Mouse (Mus musculus) lung, adult 2 months (tissue): ENCODE measurements around the gene Sbno2. TPM values are rescaled to one million over a fixed set of nuclear protein-coding genes. Genes with fewer than 3 reads are reported as not detected.
A peak's percentile ranks its signal among the peaks of the same experiment; 100 is the strongest.

ENCODE experiments used
- DNase-seq: peaks from one replicate; pipeline ENCODE4 v3.0.0; 2022
- H3K4me1 ChIP-seq: fragments of 200-500 bp; 2 replicates; pipeline ENCODE4 v1.6.1; 2011; ENCODE audit warnings: low read length; ENCODE audit not compliant: control insufficient read depth, insufficient read depth
- H3K4me3 ChIP-seq: fragments of 200-500 bp; replicated peaks from 2 replicates; pipeline ENCODE3; 2011; ENCODE audit warnings: low read depth, mild to moderate bottlenecking, control low read depth, low read length; ENCODE audit errors: extremely low read depth
- CTCF ChIP-seq: fragments of 200-500 bp; IDR thresholded peaks from 2 replicates; pipeline ENCODE4 v1.5.1; 2011; ENCODE audit warnings: mild to moderate bottlenecking, low read length, control low read depth; ENCODE audit not compliant: insufficient read depth
- POLR2A ChIP-seq: fragments of 200-500 bp; IDR thresholded peaks from 2 replicates; pipeline ENCODE4 v1.6.1; 2011; ENCODE audit warnings: low read depth, mild to moderate bottlenecking, control low read depth, low read length, borderline replicate concordance; ENCODE audit errors: extremely low read depth
- WGBS: fragments of 180-500 bp; shearing (Covaris S2); methylation state at CpG from one replicate; pipeline ENCODE4 v1.1.7; 2018; 5-methylcytosine and 5-hydroxymethylcytosine counted together
- polyA plus RNA-seq: library from polyadenylated mRNA; depleted of rRNA; stranded (reverse); fragments of >200 nt; gene quantifications from 2 replicates; pipeline ENCODE4 v1.2.3, GENCODE M21; 2012

Gene Sbno2
- polyA plus RNA-seq, 1 experiment, result 85.8 TPM

DNA sequence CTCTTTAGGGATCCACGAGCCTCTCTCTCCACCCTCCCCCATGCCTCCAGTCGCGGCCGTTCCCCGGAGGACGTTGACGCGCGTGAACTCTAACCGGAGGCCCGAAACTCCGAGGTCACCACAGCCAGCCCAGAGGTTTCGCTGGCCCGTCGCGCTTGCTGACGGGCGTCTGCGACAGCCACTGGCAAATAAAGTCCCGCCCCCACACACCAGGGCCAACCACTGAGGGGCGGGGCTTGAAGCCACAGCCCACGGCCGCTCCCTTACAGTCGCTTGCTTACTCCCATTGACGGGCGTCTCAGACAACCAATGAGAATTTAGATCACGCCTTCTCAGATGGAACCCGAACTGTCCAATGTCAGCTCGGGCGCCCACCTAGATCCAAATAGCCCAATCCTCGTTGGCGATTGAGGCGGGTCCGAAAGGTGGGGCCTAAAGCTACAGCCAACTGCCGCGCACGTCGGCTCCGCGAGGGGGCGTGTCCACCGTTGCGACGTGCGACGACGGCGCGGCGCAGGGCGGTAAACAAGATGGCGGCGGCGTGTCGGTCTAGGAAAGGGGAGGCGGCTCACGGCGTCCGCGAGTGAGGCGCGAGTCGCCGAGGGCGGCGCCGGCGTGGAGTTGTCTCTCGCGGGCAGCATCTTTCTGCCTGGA lies 10.0 kb upstream of the Sbno2 start, which contains the start of gene Stk11:
Stk11 (plus strand) TSS at position 514 of the 654 bp plus-strand sequence.
- H3K4me3 ChIP-seq, result peak within 1 kb of the TSS; percentile 83
- peaks cover 13% of the 10 kb centered on the region for H3K4me1 ChIP-seq
- WGBS, result under 1% methylated on average over 70 of the region's 70 CpGs
- TF ChIP-seq POLR2A, result peak; percentile 90; the same call in 1 of the 2 replicates
- TF ChIP-seq CTCF, result no peak
- peak; percentile 97 for DNase-seq

- Histone ChIP-seq H3K4me1 (peaks cover 13% of the 10 kb centered on the region), H3K4me3 (peak overlapping the region; percentile 82)
- TF ChIP-seq POLR2A (no peak), CTCF (peak; percentile 91)
- peak; percentile 91 for DNase-seq
- WGBS, result 4% methylated on average over 27 of the region's 27 CpGs
Measured at GRCm38 (mm10) chr10:80114341-80115284, 9.2 kb upstream of the Sbno2 start.

DNA sequence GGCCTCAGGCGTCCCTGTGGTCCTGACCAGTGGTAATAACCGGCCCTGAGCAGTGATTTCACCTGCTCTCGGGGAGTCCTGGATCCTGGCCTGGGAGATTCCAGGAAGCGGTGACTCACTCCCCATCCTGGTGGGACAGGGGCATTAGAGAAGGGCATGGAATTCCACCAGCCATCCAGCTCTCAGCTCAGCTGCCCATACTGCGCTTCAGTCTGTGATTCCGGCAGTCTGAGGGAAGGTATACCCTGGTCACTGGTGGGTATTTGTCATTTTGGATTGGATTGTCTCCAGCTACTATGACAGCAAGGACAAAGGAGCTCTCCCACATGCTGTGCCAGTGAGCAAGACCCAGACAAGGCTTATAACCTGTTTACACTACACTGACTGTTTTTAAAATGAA lies 2.3 kb upstream of the Sbno2 start:
- H3K4me3 ChIP-seq, result no peak overlapping the region
- 28% methylated on average over 6 of the region's 6 CpGs for WGBS
- TF ChIP-seq POLR2A, result no peak
- no peak for TF ChIP-seq CTCF

DNA sequence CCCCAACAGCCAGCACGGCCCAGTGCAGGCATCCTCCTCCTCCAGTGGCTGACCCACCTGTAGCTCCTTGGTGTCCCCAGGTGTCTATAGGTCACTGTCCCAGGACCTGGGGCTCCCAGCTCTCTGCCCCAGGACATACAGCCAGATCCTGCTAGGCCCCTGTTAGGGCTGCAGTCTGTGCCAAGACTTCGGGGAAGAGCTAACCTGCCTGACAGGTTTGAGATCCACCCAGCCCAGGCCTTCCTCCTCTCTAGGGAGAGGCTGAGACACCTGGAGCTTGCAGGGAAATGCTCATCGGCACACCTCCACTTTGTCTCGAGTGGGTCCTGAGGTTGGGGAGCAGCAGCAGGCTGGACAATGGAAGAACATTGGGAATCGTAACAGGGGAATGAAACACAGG lies 555 bp upstream of the Sbno2 start:
- H3K4me1 ChIP-seq, result peaks cover 10% of the 10 kb centered on the region
- no peak for DNase-seq
- TF ChIP-seq CTCF (no peak), POLR2A (no peak)
- WGBS, result 66% methylated on average over 5 of the region's 5 CpGs
- H3K4me3 ChIP-seq, result no peak overlapping the region

More for the DNA sequence above, 2.3 kb upstream of the Sbno2 start:
- H3K4me1 ChIP-seq, result peaks cover 3% of the 10 kb centered on the region
- no peak for DNase-seq

DNA sequence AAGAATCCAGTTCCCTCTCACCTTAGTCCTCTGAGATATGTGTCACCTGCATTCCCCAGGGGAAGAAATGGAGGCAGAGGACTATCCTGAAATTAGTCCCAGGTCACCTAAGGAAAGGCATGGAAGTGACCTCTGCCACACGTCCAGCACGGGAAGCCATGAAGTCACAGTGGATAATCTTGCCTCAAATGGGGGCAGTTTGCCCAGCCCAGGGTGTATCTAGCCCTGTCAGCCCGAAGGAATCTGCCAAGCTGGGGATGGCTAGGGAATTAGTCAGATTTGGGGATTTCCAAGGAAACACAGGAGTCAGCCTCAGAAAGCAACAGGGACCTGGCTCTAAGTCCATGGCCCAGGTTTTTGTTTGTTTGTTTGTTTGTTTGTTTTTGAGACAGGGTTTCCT lies 1.2 kb downstream of the Sbno2 start:
- DNase-seq, result no peak
- Histone ChIP-seq H3K4me3 (no peak overlapping the region), H3K4me1 (peaks cover 20% of the 10 kb centered on the region)
- WGBS, result 66% methylated on average over 3 of the region's 3 CpGs
- TF ChIP-seq POLR2A (no peak), CTCF (no peak)

- TF ChIP-seq CTCF, result no peak
- TF ChIP-seq POLR2A, result no peak
- Histone ChIP-seq H3K4me3 (no peak overlapping the region), H3K4me1 (peaks cover 23% of the 10 kb centered on the region)
- DNase-seq, result no peak
- WGBS, result 84% methylated on average over 2 of the region's 2 CpGs
Measured at GRCm38 (mm10) chr10:80103032-80103431, 2.3 kb downstream of the Sbno2 start.

- under 1% methylated on average over 59 of the region's 59 CpGs for WGBS
- Histone ChIP-seq H3K4me3 (peak overlapping the region; percentile 96), H3K4me1 (peaks cover 27% of the 10 kb centered on the region)
- peak; percentile 88 for DNase-seq
- peak; percentile 71 for TF ChIP-seq POLR2A
- no peak for TF ChIP-seq CTCF
Measured at GRCm38 (mm10) chr10:80102216-80102915, 3.0 kb downstream of the Sbno2 start.

DNA sequence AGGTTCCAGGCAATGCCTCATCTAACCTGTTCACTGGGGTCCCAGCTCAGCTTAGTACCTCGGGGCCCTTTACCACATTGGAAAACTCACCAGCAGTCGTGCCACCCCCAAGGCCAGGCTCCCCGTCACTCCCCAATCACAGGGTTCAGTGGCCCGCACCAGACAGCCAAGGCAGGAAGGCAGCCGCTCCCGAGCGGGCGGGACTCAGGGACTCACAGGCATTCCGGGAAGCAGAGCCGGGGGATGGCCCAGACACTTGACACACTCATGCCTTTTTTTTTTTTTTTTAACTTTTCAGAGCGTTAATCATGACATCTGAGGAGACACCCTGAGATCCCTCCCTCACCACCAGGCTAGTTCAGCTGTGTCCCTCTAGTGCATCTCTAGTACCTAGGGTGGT lies 4.4 kb downstream of the Sbno2 start:
- 20% methylated on average over 11 of the region's 11 CpGs for WGBS
- Histone ChIP-seq H3K4me1 (peaks cover 27% of the 10 kb centered on the region), H3K4me3 (peak overlapping the region; percentile 38)
- TF ChIP-seq POLR2A (no peak), CTCF (no peak)
- DNase-seq, result no peak

DNA sequence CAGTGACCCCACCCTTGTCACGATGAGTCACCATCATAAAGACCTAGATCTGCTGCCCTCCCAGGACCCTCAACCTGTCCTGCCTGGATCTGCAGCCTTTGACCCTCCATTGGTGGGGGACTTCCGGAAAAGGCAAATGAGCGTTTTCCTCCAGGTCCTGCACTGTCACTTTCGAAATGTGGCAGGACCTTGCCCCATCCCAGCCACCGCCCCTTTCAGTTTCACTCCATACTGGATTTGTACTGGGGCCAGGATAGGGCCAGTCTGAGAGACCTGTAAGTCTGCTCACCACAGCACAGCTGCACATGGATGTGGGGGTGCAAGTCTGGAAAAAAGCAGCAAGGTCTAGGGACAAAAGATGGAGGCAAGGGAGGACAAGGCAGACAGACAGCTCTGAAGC lies 6.7 kb downstream of the Sbno2 start:
- peak; percentile 24 for DNase-seq
- Histone ChIP-seq H3K4me1 (peaks cover 32% of the 10 kb centered on the region), H3K4me3 (no peak overlapping the region)
- TF ChIP-seq POLR2A (no peak), CTCF (no peak)
- 53% methylated on average over 5 of the region's 5 CpGs for WGBS
